Mouse (Mus musculus): ENCODE data around the gene Eya4. TPM values are rescaled to one million over a fixed set of nuclear protein-coding genes. Genes with fewer than 3 reads are reported as not detected.

Eya4 gene
- polyA plus RNA-seq, 1 experiment from 2014 or later = 1.7 TPM

DNA sequence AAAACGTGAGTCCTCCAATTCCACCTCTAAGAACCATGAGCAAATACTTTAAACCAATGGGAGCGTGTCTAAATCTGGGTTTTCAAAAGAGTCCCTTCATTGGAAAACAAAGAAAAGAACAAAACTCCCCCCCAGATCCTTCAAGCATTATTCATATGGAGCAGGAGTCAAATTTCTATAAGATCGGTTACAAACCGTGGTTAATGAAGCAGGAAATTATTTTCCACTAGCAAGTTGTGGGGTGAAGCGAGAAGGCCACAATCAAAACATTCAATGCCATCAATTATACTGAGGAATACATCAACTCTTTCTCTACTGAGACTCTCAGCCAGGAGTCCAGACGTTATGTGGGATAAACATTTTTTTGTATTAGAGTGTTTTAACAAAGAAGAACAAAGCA, 171.3 kb downstream of the Eya4 start:
- Histone ChIP-seq H3K36me3 (ENCODE audit: control insufficient read depth, insufficient read depth, low read length) (no peaks in the 10 kb centered on the region), H3K27ac (ENCODE audit: low read depth, low read length) (no peak overlapping the region), H3K9me3 (ENCODE audit: control insufficient read depth, low read length) (no peaks in the 10 kb centered on the region), H3K4me2 (no peak overlapping the region), H3K9ac (ENCODE audit: low read length) (no peak overlapping the region), H3K4me1 (ENCODE audit: control insufficient read depth, insufficient read depth, low read length) (no peaks in the 10 kb centered on the region), H3K27me3 (ENCODE audit: control insufficient read depth, insufficient read depth, low read length) (no peaks in the 10 kb centered on the region), H3K4me3 (ENCODE audit: low read depth, low read length) (no peak overlapping the region)
- DNase-seq (ENCODE audit: low spot score, missing footprints) = no peak
- ATAC-seq (ENCODE audit: low FRiP score) = no peak
- WGBS = 30% methylated on average over 6 of the region's 6 CpGs

DNA sequence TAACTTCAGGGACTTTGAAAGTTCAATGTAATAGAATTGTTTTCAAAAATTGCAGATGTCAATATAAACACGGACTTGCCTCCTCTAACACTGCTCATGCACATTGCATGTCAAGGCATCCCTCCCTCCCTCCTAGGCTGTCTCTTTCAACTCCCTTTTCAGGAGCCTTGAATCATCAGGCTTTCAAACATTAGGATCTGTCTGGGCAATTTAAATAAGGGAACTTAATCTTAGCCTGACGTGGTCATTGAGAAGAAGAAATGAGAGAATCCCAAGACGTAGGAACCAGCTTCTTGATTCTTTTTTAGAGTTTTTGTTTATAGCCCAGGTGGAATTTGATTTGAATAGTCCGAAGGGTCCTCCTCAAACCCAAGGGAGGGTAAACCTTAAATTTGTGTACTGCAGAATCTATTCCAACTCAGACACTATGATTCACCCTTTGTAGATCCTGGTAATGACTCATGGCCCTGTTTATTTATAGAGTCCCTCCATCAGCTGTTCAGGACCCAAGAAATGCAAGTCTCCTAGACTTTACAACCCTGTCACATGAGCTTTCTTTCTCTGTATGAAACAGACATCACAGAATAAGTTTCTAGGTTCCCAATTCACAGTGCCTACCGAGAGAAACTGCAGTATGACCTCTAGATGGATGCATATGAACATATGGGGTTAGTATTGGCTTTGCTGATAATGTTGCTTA, 173.1 kb downstream of the Eya4 start:
- H3K27me3 ChIP-seq (ENCODE audit: control insufficient read depth, insufficient read depth, low read length) = no peaks in the 10 kb centered on the region
- ATAC-seq (ENCODE audit: low FRiP score) = no peak
- no peaks in the 10 kb centered on the region for H3K36me3 ChIP-seq (ENCODE audit: control insufficient read depth, insufficient read depth, low read length)
- no peaks in the 10 kb centered on the region for H3K9me3 ChIP-seq (ENCODE audit: control insufficient read depth, low read length)
- H3K4me3 ChIP-seq (ENCODE audit: low read depth, low read length) = no peak overlapping the region
- no peak for DNase-seq (ENCODE audit: low spot score, missing footprints)
- H3K27ac ChIP-seq (ENCODE audit: low read depth, low read length) = no peak overlapping the region
- H3K4me1 ChIP-seq (ENCODE audit: control insufficient read depth, insufficient read depth, low read length) = no peaks in the 10 kb centered on the region
- H3K9ac ChIP-seq (ENCODE audit: low read length) = no peak overlapping the region
- WGBS = 80% methylated on average over 5 of the region's 5 CpGs
- H3K4me2 ChIP-seq = no peak overlapping the region

GRCm38 (mm10) chr10:23176666-23177346, 173.8 kb downstream of the Eya4 start:
- H3K4me1 ChIP-seq (ENCODE audit: control insufficient read depth, insufficient read depth, low read length) = no peaks in the 10 kb centered on the region
- no peak overlapping the region for H3K4me2 ChIP-seq
- ATAC-seq (ENCODE audit: low FRiP score) (no peak), DNase-seq (ENCODE audit: low spot score, missing footprints) (no peak)
- H3K4me3 ChIP-seq (ENCODE audit: low read depth, low read length) = no peak overlapping the region
- WGBS = 71% methylated on average over 8 of the region's 8 CpGs
- no peaks in the 10 kb centered on the region for H3K9me3 ChIP-seq (ENCODE audit: control insufficient read depth, low read length)
- H3K27ac ChIP-seq (ENCODE audit: low read depth, low read length) = no peak overlapping the region
- H3K9ac ChIP-seq (ENCODE audit: low read length) = no peak overlapping the region
- H3K36me3 ChIP-seq (ENCODE audit: control insufficient read depth, insufficient read depth, low read length) = no peaks in the 10 kb centered on the region
- H3K27me3 ChIP-seq (ENCODE audit: control insufficient read depth, insufficient read depth, low read length) = no peaks in the 10 kb centered on the region

DNA sequence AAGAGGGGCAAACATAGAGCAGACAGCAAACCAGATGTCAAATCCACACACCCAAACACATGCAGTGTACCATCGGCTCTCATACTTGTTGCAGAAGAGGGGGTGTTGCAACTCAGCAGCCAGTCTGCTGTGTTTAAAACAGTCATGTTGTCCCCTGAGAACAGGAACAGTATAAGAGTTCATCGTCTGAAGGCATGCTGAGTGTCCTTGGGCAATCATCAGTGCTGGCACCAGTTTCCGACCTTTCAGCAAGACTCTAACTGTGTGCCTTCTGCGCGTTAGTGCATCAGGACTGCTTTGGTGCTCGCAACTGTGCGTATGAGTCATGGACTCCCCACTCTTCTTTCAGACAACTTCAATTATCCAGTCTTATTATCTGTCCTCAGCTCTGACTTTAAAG, 179.0 kb downstream of the Eya4 start:
- no peak for DNase-seq (ENCODE audit: low spot score, missing footprints)
- Histone ChIP-seq H3K36me3 (ENCODE audit: control insufficient read depth, insufficient read depth, low read length) (no peaks in the 10 kb centered on the region), H3K4me1 (ENCODE audit: control insufficient read depth, insufficient read depth, low read length) (no peaks in the 10 kb centered on the region), H3K27ac (ENCODE audit: low read depth, low read length) (no peak overlapping the region), H3K9me3 (ENCODE audit: control insufficient read depth, low read length) (no peaks in the 10 kb centered on the region), H3K27me3 (ENCODE audit: control insufficient read depth, insufficient read depth, low read length) (no peaks in the 10 kb centered on the region), H3K4me3 (ENCODE audit: low read depth, low read length) (no peak overlapping the region), H3K9ac (ENCODE audit: low read length) (no peak overlapping the region), H3K4me2 (no peak overlapping the region)
- ATAC-seq (ENCODE audit: low FRiP score) = no peak
- WGBS = 90% methylated on average over 7 of the region's 7 CpGs

GRCm38 (mm10) chr10:23165089-23165642, 185.4 kb downstream of the Eya4 start:
- H3K9me3 ChIP-seq (ENCODE audit: control insufficient read depth, low read length) = no peaks in the 10 kb centered on the region
- no peak overlapping the region for H3K4me2 ChIP-seq
- ATAC-seq (ENCODE audit: low FRiP score) (no peak), DNase-seq (ENCODE audit: low spot score, missing footprints) (no peak)
- H3K36me3 ChIP-seq (ENCODE audit: control insufficient read depth, insufficient read depth, low read length) = no peaks in the 10 kb centered on the region
- H3K27me3 ChIP-seq (ENCODE audit: control insufficient read depth, insufficient read depth, low read length) = no peaks in the 10 kb centered on the region
- H3K27ac ChIP-seq (ENCODE audit: low read depth, low read length) = no peak overlapping the region
- H3K9ac ChIP-seq (ENCODE audit: low read length) = no peak overlapping the region
- H3K4me3 ChIP-seq (ENCODE audit: low read depth, low read length) = no peak overlapping the region
- H3K4me1 ChIP-seq (ENCODE audit: control insufficient read depth, insufficient read depth, low read length) = no peaks in the 10 kb centered on the region
- WGBS = 86% methylated on average over 7 of the region's 7 CpGs

DNA sequence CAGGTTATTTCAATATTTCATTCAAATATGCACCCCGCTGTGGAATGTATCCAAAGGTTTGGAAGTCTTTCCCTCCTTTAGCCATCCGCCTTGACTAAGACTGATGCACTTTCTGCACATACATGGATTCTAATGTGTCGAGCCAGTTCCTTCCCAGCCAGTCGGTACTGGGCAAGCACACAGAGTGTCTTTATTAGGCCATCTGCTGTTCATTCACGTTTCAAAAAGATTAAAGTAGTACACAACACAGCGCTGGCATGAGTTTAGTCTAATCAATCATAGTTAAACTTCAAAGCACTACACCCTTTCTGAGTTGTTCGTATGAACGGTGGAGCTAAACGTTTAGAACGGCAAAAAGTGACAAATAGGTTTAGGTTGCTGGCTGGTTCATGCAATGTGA, 190.7 kb downstream of the Eya4 start:
- H3K27me3 ChIP-seq (ENCODE audit: control insufficient read depth, insufficient read depth, low read length) = no peaks in the 10 kb centered on the region
- 84% methylated on average over 10 of the region's 10 CpGs for WGBS
- H3K9ac ChIP-seq (ENCODE audit: low read length) = no peak overlapping the region
- H3K9me3 ChIP-seq (ENCODE audit: control insufficient read depth, low read length) = no peaks in the 10 kb centered on the region
- DNase-seq (ENCODE audit: low spot score, missing footprints) (peak; percentile 79), ATAC-seq (ENCODE audit: low FRiP score) (no peak)
- no peak overlapping the region for H3K27ac ChIP-seq (ENCODE audit: low read depth, low read length)
- H3K4me3 ChIP-seq (ENCODE audit: low read depth, low read length) = no peak overlapping the region
- no peak overlapping the region for H3K4me2 ChIP-seq
- H3K4me1 ChIP-seq (ENCODE audit: control insufficient read depth, insufficient read depth, low read length) = no peaks in the 10 kb centered on the region
- H3K36me3 ChIP-seq (ENCODE audit: control insufficient read depth, insufficient read depth, low read length) = no peaks in the 10 kb centered on the region

- Histone ChIP-seq H3K4me2 (no peak overlapping the region), H3K4me3 (ENCODE audit: low read depth, low read length) (no peak overlapping the region), H3K9ac (ENCODE audit: low read length) (no peak overlapping the region), H3K27me3 (ENCODE audit: control insufficient read depth, insufficient read depth, low read length) (no peaks in the 10 kb centered on the region), H3K4me1 (ENCODE audit: control insufficient read depth, insufficient read depth, low read length) (no peaks in the 10 kb centered on the region), H3K9me3 (ENCODE audit: control insufficient read depth, low read length) (no peaks in the 10 kb centered on the region), H3K27ac (ENCODE audit: low read depth, low read length) (no peak overlapping the region), H3K36me3 (ENCODE audit: control insufficient read depth, insufficient read depth, low read length) (no peaks in the 10 kb centered on the region)
- ATAC-seq (ENCODE audit: low FRiP score) (no peak), DNase-seq (ENCODE audit: low spot score, missing footprints) (peak; percentile 62)
- WGBS = 88% methylated on average over 11 of the region's 11 CpGs
Observed at GRCm38 (mm10) chr10:23159138-23159537, 191.4 kb downstream of the Eya4 start.

DNA sequence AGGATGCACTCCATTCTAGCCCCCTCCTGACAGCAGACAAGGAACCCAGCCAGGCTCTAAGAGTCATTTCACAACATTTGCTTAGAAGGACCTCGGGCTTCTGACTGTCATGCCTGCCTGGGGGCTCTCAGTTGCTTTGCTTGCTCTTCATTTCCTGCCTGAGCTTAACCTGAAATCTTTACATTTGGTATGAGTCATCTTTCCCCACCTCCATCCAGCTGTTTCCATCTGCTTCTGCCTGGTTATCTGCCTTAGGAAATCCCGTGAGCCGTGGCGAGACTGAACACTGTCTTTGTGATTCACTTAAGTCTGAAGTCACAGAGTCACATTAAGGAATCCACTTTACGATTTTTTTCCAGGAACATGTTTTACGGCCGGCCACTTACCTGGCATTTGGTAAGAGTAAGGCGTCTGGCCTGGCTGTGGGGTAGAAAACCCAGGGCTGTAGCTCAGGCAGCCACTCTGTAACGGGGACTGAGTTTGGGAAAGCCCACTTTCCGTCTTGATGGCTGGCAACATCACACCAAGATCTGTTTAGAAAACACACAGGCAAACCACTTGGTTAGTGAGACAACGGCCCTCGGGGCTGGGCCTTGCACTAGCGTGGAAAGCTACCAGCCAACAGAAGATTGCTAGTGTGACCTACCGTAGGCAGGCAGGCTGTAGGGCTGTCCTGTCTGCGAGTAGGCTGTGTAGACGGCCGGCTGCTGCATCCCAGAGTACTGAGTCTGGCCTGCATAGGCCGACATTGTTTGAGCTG, 193.5 kb downstream of the Eya4 start:
- Histone ChIP-seq H3K4me1 (ENCODE audit: control insufficient read depth, insufficient read depth, low read length) (no peaks in the 10 kb centered on the region), H3K27me3 (ENCODE audit: control insufficient read depth, insufficient read depth, low read length) (no peaks in the 10 kb centered on the region), H3K9me3 (ENCODE audit: control insufficient read depth, low read length) (no peaks in the 10 kb centered on the region), H3K9ac (ENCODE audit: low read length) (no peak overlapping the region), H3K4me3 (ENCODE audit: low read depth, low read length) (no peak overlapping the region), H3K4me2 (no peak overlapping the region), H3K27ac (ENCODE audit: low read depth, low read length) (no peak overlapping the region), H3K36me3 (ENCODE audit: control insufficient read depth, insufficient read depth, low read length) (no peaks in the 10 kb centered on the region)
- WGBS = 82% methylated on average over 18 of the region's 18 CpGs
- DNase-seq (ENCODE audit: low spot score, missing footprints) (peak; percentile 77), ATAC-seq (ENCODE audit: low FRiP score) (no peak)

DNA sequence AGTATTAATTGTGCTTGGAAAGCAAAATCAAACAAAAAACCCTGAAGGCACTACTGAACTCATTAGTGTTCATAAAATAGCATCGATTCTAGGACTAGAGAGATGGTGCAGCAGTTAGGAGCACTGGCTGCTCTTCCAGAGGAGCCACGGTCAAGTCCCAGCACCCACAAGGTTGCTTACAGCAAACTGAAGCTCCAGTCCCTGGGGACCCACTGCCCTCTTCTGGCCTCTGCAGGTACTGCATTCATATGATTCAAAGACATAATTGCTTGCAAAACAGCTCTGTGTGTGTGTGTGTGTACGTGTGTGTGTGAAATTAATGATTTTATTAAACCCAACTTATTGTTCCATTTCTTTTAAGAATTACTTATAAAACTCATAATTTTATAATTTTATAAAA, 200.2 kb downstream of the Eya4 start:
- Histone ChIP-seq H3K27me3 (ENCODE audit: control insufficient read depth, insufficient read depth, low read length) (no peaks in the 10 kb centered on the region), H3K4me2 (no peak overlapping the region), H3K27ac (ENCODE audit: low read depth, low read length) (no peak overlapping the region), H3K9ac (ENCODE audit: low read length) (no peak overlapping the region), H3K4me1 (ENCODE audit: control insufficient read depth, insufficient read depth, low read length) (no peaks in the 10 kb centered on the region), H3K9me3 (ENCODE audit: control insufficient read depth, low read length) (no peaks in the 10 kb centered on the region), H3K36me3 (ENCODE audit: control insufficient read depth, insufficient read depth, low read length) (no peaks in the 10 kb centered on the region), H3K4me3 (ENCODE audit: low read depth, low read length) (no peak overlapping the region)
- peak; percentile 68 for DNase-seq (ENCODE audit: low spot score, missing footprints)
- no peak for ATAC-seq (ENCODE audit: low FRiP score)
- 91% methylated on average over 3 of the region's 3 CpGs for WGBS
